Mouse (Mus musculus) hindbrain, embryonic 10.5 days (tissue): ENCODE results near the gene Enpp1. TPM values are rescaled to one million over a fixed set of nuclear protein-coding genes. Genes with fewer than 3 reads are reported as not detected.
"Not testable (repeated sequence)": the region's sequence is repeated elsewhere in the genome, so short reads cannot be mapped to it uniquely, and the experiment has no call there.

Experiments
- DNase-seq: peaks from one replicate; pipeline ENCODE4 v3.0.0-alpha.2; 2017; ENCODE audit warnings: low spot score
- H3K27ac ChIP-seq: fragments of 300-500 bp; sonication (generic); 2 replicates; pipeline ENCODE4 v1.5.1; 2016; ENCODE audit warnings: mild to moderate bottlenecking, moderate library complexity
- H3K27me3 ChIP-seq: fragments of 300-500 bp; sonication (generic); 2 replicates; pipeline ENCODE4 v1.6.1; 2016; ENCODE audit warnings: mild to moderate bottlenecking; ENCODE audit not compliant: poor library complexity, insufficient read depth, severe bottlenecking
- H3K36me3 ChIP-seq: fragments of 300-500 bp; sonication (generic); 2 replicates; pipeline ENCODE4 v1.6.1; 2016; ENCODE audit warnings: mild to moderate bottlenecking, moderate library complexity
- H3K4me1 ChIP-seq: fragments of 300-500 bp; sonication (generic); replicated peaks from 2 replicates; pipeline ENCODE4 v1.6.1; 2016; ENCODE audit warnings: mild to moderate bottlenecking
- H3K4me3 ChIP-seq: fragments of 300-500 bp; sonication (generic); 2 replicates; pipeline ENCODE4 v1.5.1; 2016; ENCODE audit warnings: mild to moderate bottlenecking, moderate library complexity
- H3K9me3 ChIP-seq: fragments of 300-500 bp; sonication (generic); 2 replicates; pipeline ENCODE4 v1.6.1; 2016; ENCODE audit warnings: mild to moderate bottlenecking, moderate library complexity
- WGBS: fragments of 180-500 bp; shearing (Covaris S2); methylation state at CpG from one replicate; pipeline ENCODE4 v1.1.7; 2016; 5-methylcytosine and 5-hydroxymethylcytosine counted together
- polyA plus RNA-seq: library from polyadenylated mRNA; unstranded; fragments of >200 nt; fragmentation: Nextera tagmentation; extraction: Ambion mirVana; gene quantifications from 2 replicates; pipeline ENCODE4 v1.2.1, GENCODE M21; 2016

Enpp1 gene
- polyA plus RNA-seq, 1 experiment from 2014 or later = 0.44 TPM

- no peak for DNase-seq
- 0 out of 2 replicates have a peak, but pooled peaks cover 6% of the 10 kb centered on the region for H3K4me1 ChIP-seq
- no peaks in the 10 kb centered on the region for H3K27me3 ChIP-seq
- no peak overlapping the region for H3K27ac ChIP-seq
- H3K4me3 ChIP-seq = no peak overlapping the region
- no peaks in the 10 kb centered on the region for H3K36me3 ChIP-seq
- 82% methylated on average over 9 of the region's 9 CpGs for WGBS
- H3K9me3 ChIP-seq = no peaks in the 10 kb centered on the region
Measured at GRCm38 (mm10) chr10:24629086-24629720, 82.8 kb downstream of the Enpp1 start.

- Histone ChIP-seq H3K27me3 (no peaks in the 10 kb centered on the region), H3K4me1 (0 out of 2 replicates have a peak, but pooled peaks cover 6% of the 10 kb centered on the region), H3K9me3 (no peaks in the 10 kb centered on the region), H3K36me3 (no peaks in the 10 kb centered on the region), H3K27ac (no peak overlapping the region), H3K4me3 (no peak overlapping the region)
- DNase-seq = no peak
- WGBS = 86% methylated on average over 9 of the region's 9 CpGs
Measured at GRCm38 (mm10) chr10:24628466-24628865, 83.5 kb downstream of the Enpp1 start.

- no peaks in the 10 kb centered on the region for H3K36me3 ChIP-seq
- 0 out of 2 replicates have a peak, but pooled peaks cover 6% of the 10 kb centered on the region for H3K4me1 ChIP-seq
- H3K27ac ChIP-seq = no peak overlapping the region
- H3K27me3 ChIP-seq = no peaks in the 10 kb centered on the region
- H3K9me3 ChIP-seq = no peaks in the 10 kb centered on the region
- DNase-seq = no peak
- 75% methylated on average over 12 of the region's 12 CpGs for WGBS
- H3K4me3 ChIP-seq = no peak overlapping the region
Measured at GRCm38 (mm10) chr10:24627262-24627661, 84.7 kb downstream of the Enpp1 start.

- H3K4me1 ChIP-seq = 0 out of 2 replicates have a peak, but pooled peaks cover 6% of the 10 kb centered on the region
- peak; percentile 91 for DNase-seq
- no peak overlapping the region for H3K4me3 ChIP-seq
- 38% methylated on average over 24 of the region's 24 CpGs for WGBS
- H3K27me3 ChIP-seq = no peaks in the 10 kb centered on the region
- H3K36me3 ChIP-seq = no peaks in the 10 kb centered on the region
- H3K27ac ChIP-seq = peak overlapping the region; percentile 79
- H3K9me3 ChIP-seq = no peaks in the 10 kb centered on the region
Measured at GRCm38 (mm10) chr10:24625060-24625701, 86.8 kb downstream of the Enpp1 start.

GRCm38 (mm10) chr10:24622586-24622985 is 89.4 kb downstream of the Enpp1 start:
- Histone ChIP-seq H3K36me3 (no peaks in the 10 kb centered on the region), H3K4me1 (0 out of 2 replicates have a peak, but pooled peaks cover 2% of the 10 kb centered on the region), H3K27ac (no peak overlapping the region), H3K9me3 (no peaks in the 10 kb centered on the region), H3K4me3 (no peak overlapping the region), H3K27me3 (no peaks in the 10 kb centered on the region)
- DNase-seq = peak; percentile 70
- WGBS = 26% methylated on average over 7 of the region's 7 CpGs

GRCm38 (mm10) chr10:24621572-24621971 is 90.4 kb downstream of the Enpp1 start:
- no peaks in the 10 kb centered on the region for H3K27me3 ChIP-seq
- WGBS = 41% methylated on average over 9 of the region's 9 CpGs
- peak; percentile 59 for DNase-seq
- H3K9me3 ChIP-seq = no peaks in the 10 kb centered on the region
- H3K36me3 ChIP-seq = no peaks in the 10 kb centered on the region
- H3K4me3 ChIP-seq = no peak overlapping the region
- no peak overlapping the region for H3K27ac ChIP-seq
- H3K4me1 ChIP-seq = no peaks in the 10 kb centered on the region

GRCm38 (mm10) chr10:24616572-24616971 is 95.4 kb downstream of the Enpp1 start:
- 89% methylated on average over 1 of the region's 1 CpGs for WGBS
- H3K9me3 ChIP-seq, H3K27ac ChIP-seq, H3K4me1 ChIP-seq, H3K27me3 ChIP-seq, H3K36me3 ChIP-seq, DNase-seq, H3K4me3 ChIP-seq: not testable (repeated sequence)

- H3K4me1 ChIP-seq = no peaks in the 10 kb centered on the region
- 82% methylated on average over 6 of the region's 6 CpGs for WGBS
- no peaks in the 10 kb centered on the region for H3K27me3 ChIP-seq
- no peak overlapping the region for H3K27ac ChIP-seq
- H3K4me3 ChIP-seq = no peak overlapping the region
- DNase-seq = no peak
- H3K36me3 ChIP-seq = no peaks in the 10 kb centered on the region
- no peaks in the 10 kb centered on the region for H3K9me3 ChIP-seq
Measured at GRCm38 (mm10) chr10:24615799-24616198, 96.2 kb downstream of the Enpp1 start.

GRCm38 (mm10) chr10:24614726-24615125 is 97.2 kb downstream of the Enpp1 start:
- Histone ChIP-seq H3K27me3 (no peaks in the 10 kb centered on the region), H3K27ac (no peak overlapping the region), H3K4me3 (no peak overlapping the region), H3K4me1 (no peaks in the 10 kb centered on the region), H3K36me3 (no peaks in the 10 kb centered on the region), H3K9me3 (no peaks in the 10 kb centered on the region)
- DNase-seq = no peak
- WGBS = 89% methylated on average over 4 of the region's 4 CpGs

- no peaks in the 10 kb centered on the region for H3K9me3 ChIP-seq
- H3K36me3 ChIP-seq = no peaks in the 10 kb centered on the region
- no peaks in the 10 kb centered on the region for H3K27me3 ChIP-seq
- no peak overlapping the region for H3K27ac ChIP-seq
- no peak overlapping the region for H3K4me3 ChIP-seq
- 89% methylated on average over 9 of the region's 9 CpGs for WGBS
- no peaks in the 10 kb centered on the region for H3K4me1 ChIP-seq
- no peak for DNase-seq
Measured at GRCm38 (mm10) chr10:24609766-24610165, 102.2 kb downstream of the Enpp1 start.

GRCm38 (mm10) chr10:24609146-24609545 is 102.8 kb downstream of the Enpp1 start:
- H3K27ac ChIP-seq = no peak overlapping the region
- no peaks in the 10 kb centered on the region for H3K4me1 ChIP-seq
- H3K36me3 ChIP-seq = no peaks in the 10 kb centered on the region
- no peak for DNase-seq
- WGBS = 84% methylated on average over 3 of the region's 3 CpGs
- H3K4me3 ChIP-seq = no peak overlapping the region
- no peaks in the 10 kb centered on the region for H3K9me3 ChIP-seq
- no peaks in the 10 kb centered on the region for H3K27me3 ChIP-seq

GRCm38 (mm10) chr10:24603727-24604126 is 108.2 kb downstream of the Enpp1 start:
- no peak overlapping the region for H3K4me3 ChIP-seq
- no peak for DNase-seq

GRCm38 (mm10) chr10:24603035-24603434 is 108.9 kb downstream of the Enpp1 start:
- Histone ChIP-seq H3K9me3 (no peaks in the 10 kb centered on the region), H3K27ac (no peak overlapping the region), H3K27me3 (no peaks in the 10 kb centered on the region), H3K36me3 (no peaks in the 10 kb centered on the region; the same call in 1 of the 2 replicates), H3K4me3 (no peak overlapping the region), H3K4me1 (peaks cover 5% of the 10 kb centered on the region; the same call in 1 of the 2 replicates)
- no peak for DNase-seq
- 84% methylated on average over 2 of the region's 2 CpGs for WGBS

More at GRCm38 (mm10) chr10:24603727-24604126, 108.2 kb downstream of the Enpp1 start:
- no peak overlapping the region for H3K27ac ChIP-seq
- H3K36me3 ChIP-seq = no peaks in the 10 kb centered on the region
- no peaks in the 10 kb centered on the region for H3K9me3 ChIP-seq
- H3K27me3 ChIP-seq = no peaks in the 10 kb centered on the region
- H3K4me1 ChIP-seq = no peaks in the 10 kb centered on the region; the same call in 1 of the 2 replicates
